In the genomic region with DNA sequence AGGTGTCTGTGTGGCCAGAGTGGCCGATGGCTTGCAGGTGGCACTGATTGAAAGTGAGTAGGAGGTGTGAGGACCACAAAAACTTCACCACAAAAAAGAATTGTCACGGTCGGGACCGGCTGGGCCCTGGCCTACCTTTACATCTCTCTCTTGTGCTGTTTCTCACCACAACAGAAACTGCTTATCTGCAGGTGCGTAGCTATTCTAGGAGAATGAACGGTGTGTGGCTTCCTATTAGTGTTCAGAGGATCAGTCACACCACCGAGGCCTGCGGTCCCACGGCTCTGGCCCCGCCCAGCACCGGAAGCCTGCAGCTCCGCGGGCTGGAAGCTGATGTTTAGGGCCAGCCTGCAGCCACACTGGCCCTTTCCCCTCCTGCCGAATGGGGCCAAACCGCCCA, we compare ENCODE assay signal across 8 mouse cellular contexts. TPM values are rescaled to one million over a fixed set of nuclear protein-coding genes. Genes with fewer than 3 reads are reported as not detected.
DNase-seq lines count a peak whose midpoint lies in the region; ATAC-seq and TF ChIP-seq lines count a peak whose summit lies in the region.

No protein-coding gene starts in this region.

- peaks cover 1% of the 10 kb centered on the region; the same call in 1 of the 2 replicates for H3K27me3 ChIP-seq in liver, embryonic 15.5 days
- H3K27me3 ChIP-seq in spleen, adult 2 months (ENCODE audit: control insufficient read depth, insufficient read depth, low read length) = no peaks in the 10 kb centered on the region
- H3K27me3 ChIP-seq in limb, embryonic 10.5 days (ENCODE audit: low read depth, poor library complexity, severe bottlenecking) = 0 out of 2 replicates have a peak, but pooled peaks cover 3% of the 10 kb centered on the region
- H3K27me3 ChIP-seq in midbrain, postnatal 0 days (ENCODE audit: insufficient read depth, low read length) = no peaks in the 10 kb centered on the region

- peak overlapping the region; percentile 42 for H3K4me2 ChIP-seq in liver, embryonic 15.5 days
- no peak overlapping the region for H3K4me2 ChIP-seq in midbrain, postnatal 0 days (ENCODE audit: low read depth, low read length, poor library complexity, severe bottlenecking)

- ATAC-seq in CD4-positive, CD25-positive, alpha-beta regulatory T cell, adult 4 months = peak; percentile 93
- ATAC-seq in liver, embryonic 15.5 days (ENCODE audit: insufficient read depth) = no peak
- ATAC-seq in midbrain, postnatal 0 days (ENCODE audit: low FRiP score) = no peak

- H3K27ac ChIP-seq in liver, embryonic 15.5 days (replicated peaks) = no peak overlapping the region
- peak overlapping the region; percentile 87 for H3K27ac ChIP-seq in spleen, adult 2 months (ENCODE audit: insufficient read depth, low read length)
- no peak overlapping the region for H3K27ac ChIP-seq in limb, embryonic 10.5 days
- H3K27ac ChIP-seq in midbrain, postnatal 0 days (ENCODE audit: low read depth, low read length) = no peak overlapping the region

- H3K36me3 ChIP-seq in liver, embryonic 15.5 days (replicated peaks) = no peaks in the 10 kb centered on the region
- no peaks in the 10 kb centered on the region for H3K36me3 ChIP-seq in spleen, adult 2 months (ENCODE audit: control insufficient read depth, insufficient read depth, low read length)
- peaks cover under 1% of the 10 kb centered on the region for H3K36me3 ChIP-seq in limb, embryonic 10.5 days
- no peaks in the 10 kb centered on the region for H3K36me3 ChIP-seq in midbrain, postnatal 0 days (ENCODE audit: insufficient read depth, low read length)

- TF ChIP-seq CTCF in spleen, adult 2 months (IDR thresholded peaks at IDR 0.05; ENCODE audit: extremely low read depth, insufficient read depth, insufficient read length, insufficient replicate concordance) = no peak
- TF ChIP-seq CTCF in midbrain, postnatal 0 days (IDR thresholded peaks at IDR 0.05) = no peak

- 27% methylated on average over 15 of the region's 15 CpGs for WGBS in liver, embryonic 15.5 days (ENCODE audit: insufficient replicate concordance)
- 9% methylated on average over 15 of the region's 15 CpGs for WGBS in spleen, adult 2 months
- WGBS in limb, embryonic 10.5 days = 67% methylated on average over 15 of the region's 15 CpGs
- WGBS in midbrain, postnatal 0 days = 80% methylated on average over 15 of the region's 15 CpGs

- H3K9ac ChIP-seq in liver, embryonic 15.5 days = no peak overlapping the region
- H3K9ac ChIP-seq in midbrain, postnatal 0 days (replicated peaks; ENCODE audit: low read length, poor library complexity, severe bottlenecking) = no peak overlapping the region

- DNase-seq in R1 (ENCODE audit: low read depth, low spot score) = peak; percentile 40
- DNase-seq in spleen, adult 2 months (ENCODE audit: low read depth in 1 of 2, low spot score in 2 of 2) = peak; percentile 67 to 87
- no peak for DNase-seq in limb, embryonic 10.5 days (ENCODE audit: low spot score)
- DNase-seq in layer of hippocampus, adult 9-11 months = no peak
- no peak for DNase-seq in midbrain, postnatal 0 days (ENCODE audit: low spot score)
- no peak for DNase-seq in cerebellum, adult 18-20 months

- H3K9me3 ChIP-seq in liver, embryonic 15.5 days (replicated peaks) = no peaks in the 10 kb centered on the region
- H3K9me3 ChIP-seq in limb, embryonic 10.5 days (replicated peaks) = 0 out of 2 replicates have a peak, but pooled peaks cover 2% of the 10 kb centered on the region
- H3K9me3 ChIP-seq in midbrain, postnatal 0 days (ENCODE audit: low read length) = no peaks in the 10 kb centered on the region

- no peak overlapping the region for H3K4me3 ChIP-seq in liver, embryonic 15.5 days (replicated peaks)
- H3K4me3 ChIP-seq in spleen, adult 2 months (ENCODE audit: extremely low read depth, insufficient read depth, insufficient read length) = peak overlapping the region; percentile 28; the same call in 1 of the 2 replicates
- H3K4me3 ChIP-seq in limb, embryonic 10.5 days = no peak overlapping the region
- no peak overlapping the region for H3K4me3 ChIP-seq in midbrain, postnatal 0 days (ENCODE audit: low read depth, low read length)

- peak; percentile 7 for TF ChIP-seq POLR2A in spleen, adult 2 months (IDR thresholded peaks at IDR 0.05; ENCODE audit: low read depth, low read length)

- H3K4me1 ChIP-seq in liver, embryonic 15.5 days (replicated peaks) = peaks cover 10% of the 10 kb centered on the region; the same call in 1 of the 2 replicates
- H3K4me1 ChIP-seq in spleen, adult 2 months (ENCODE audit: control insufficient read depth, insufficient read depth, insufficient read length) = peaks cover 32% of the 10 kb centered on the region; the same call in 1 of the 2 replicates
- H3K4me1 ChIP-seq in limb, embryonic 10.5 days = peaks cover 14% of the 10 kb centered on the region; the same call in 1 of the 2 replicates
- no peaks in the 10 kb centered on the region for H3K4me1 ChIP-seq in midbrain, postnatal 0 days (ENCODE audit: insufficient read depth, low read length)

RNA-seq across cellular contexts. Expression of a gene that starts 27.1 kb away (rescaled TPM):
- polyA plus RNA-seq in CD4-positive, CD25-positive, alpha-beta regulatory T cell, adult 4 months (2017; shearing (Covaris generic)) = not detected
- polyA plus RNA-seq in liver, embryonic 15.5 days (2015; fragmentation: Nextera tagmentation; extraction: Ambion mirVana) = not detected in 2 replicates
- polyA plus RNA-seq in spleen, adult 2 months (2012; rRNA removed) = not detected in 2 replicates
- polyA plus RNA-seq in limb, embryonic 10.5 days (2016; fragmentation: Nextera tagmentation; extraction: Ambion mirVana) = not detected in 2 replicates
- not detected in 2 replicates for total RNA-seq in midbrain, postnatal 0 days (2014; rRNA removed)
- not detected in 2 replicates for polyA plus RNA-seq in midbrain, postnatal 0 days (2015; fragmentation: Nextera tagmentation; extraction: Ambion mirVana)

RNA-seq across cellular contexts. Expression of a gene that starts 41.2 kb away (rescaled TPM):
- 10 to 100 TPM; 68.5 to 94.4 TPM for polyA plus RNA-seq in CD4-positive, CD25-positive, alpha-beta regulatory T cell, adult 4 months (2017; shearing (Covaris generic))
- polyA plus RNA-seq in liver, embryonic 15.5 days (2015; fragmentation: Nextera tagmentation; extraction: Ambion mirVana) = 6.1 and 6.6 TPM in 2 replicates
- 15.3 and 17.3 TPM in 2 replicates for polyA plus RNA-seq in spleen, adult 2 months (2012; rRNA removed)
- polyA plus RNA-seq in limb, embryonic 10.5 days (2016; fragmentation: Nextera tagmentation; extraction: Ambion mirVana) = 17.2 and 23.3 TPM in 2 replicates
- total RNA-seq in midbrain, postnatal 0 days (2014; rRNA removed) = 68.6 and 87.2 TPM in 2 replicates
- 14.8 and 19.9 TPM in 2 replicates for polyA plus RNA-seq in midbrain, postnatal 0 days (2015; fragmentation: Nextera tagmentation; extraction: Ambion mirVana)

Comparison
In these comparisons a context has a peak if more than half of its experiments do, and no peak if none do; other contexts are left out.
1. DNase-seq: peak in R1 (single experiment) and spleen, adult 2 months (2 of 2); none in limb, embryonic 10.5 days (single experiment), layer of hippocampus, adult 9-11 months (single experiment), midbrain, postnatal 0 days (single experiment) and cerebellum, adult 18-20 months (0 of 2).